Mouse (Mus musculus): ENCODE results near the gene BC024978. TPM values are rescaled to one million over a fixed set of nuclear protein-coding genes. Genes with fewer than 3 reads are reported as not detected.

Gene BC024978
- 15.0 to 18.0 TPM (median 16.3 TPM) in 4 replicates for total RNA-seq (2023; ENCODE audit: inconsistent age)

DNA sequence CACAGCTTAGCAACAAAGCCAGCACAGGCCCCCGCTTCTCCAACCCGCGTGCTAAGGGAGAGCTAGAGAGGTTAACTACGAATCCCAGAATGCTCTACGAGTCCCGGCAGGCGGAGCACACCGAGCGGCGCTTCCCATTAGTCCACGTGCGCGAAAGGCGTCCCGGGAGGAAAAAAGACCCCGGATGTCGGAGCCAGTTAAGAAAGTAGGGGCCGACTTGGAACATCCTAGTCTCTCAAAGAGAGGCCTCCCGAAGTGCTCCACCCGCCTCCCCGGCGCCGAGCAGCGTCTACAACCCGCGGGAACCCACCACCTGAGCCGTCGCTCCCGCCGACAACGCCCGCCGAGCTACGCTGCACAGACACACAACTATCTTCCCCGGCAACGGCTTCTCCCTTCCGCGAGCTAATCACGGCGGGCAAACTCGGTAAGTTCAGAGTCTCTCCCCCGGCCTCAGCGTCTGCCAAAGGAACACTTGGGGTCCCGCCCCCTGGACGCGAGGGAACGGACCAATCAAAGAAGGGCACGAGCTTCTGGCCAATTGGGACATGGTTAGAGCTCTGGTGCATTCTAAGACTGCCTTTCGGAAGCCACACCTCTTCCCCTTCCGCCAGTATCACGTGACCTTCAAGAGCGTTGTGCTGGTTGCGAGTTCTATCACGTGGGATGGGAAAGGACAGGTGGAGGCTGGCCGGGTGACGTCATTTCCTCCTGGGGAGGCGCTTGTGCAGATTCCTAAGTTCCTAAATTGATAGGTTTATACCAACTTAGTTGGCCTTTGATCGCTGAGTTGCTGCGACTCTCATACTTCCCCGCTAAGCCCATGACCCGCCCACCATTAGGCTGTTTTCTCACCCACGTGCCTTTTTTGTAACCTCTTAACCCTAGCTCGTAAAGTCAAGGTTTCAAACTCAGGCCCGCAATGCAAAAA lies at the start of gene BC024978, which contains the start of gene Snrpa:
BC024978 (plus strand) TSS at position 101 of the 931 bp plus-strand sequence.
Snrpa (minus strand) TSS at position 591 of the 931 bp plus-strand sequence.

DNA sequence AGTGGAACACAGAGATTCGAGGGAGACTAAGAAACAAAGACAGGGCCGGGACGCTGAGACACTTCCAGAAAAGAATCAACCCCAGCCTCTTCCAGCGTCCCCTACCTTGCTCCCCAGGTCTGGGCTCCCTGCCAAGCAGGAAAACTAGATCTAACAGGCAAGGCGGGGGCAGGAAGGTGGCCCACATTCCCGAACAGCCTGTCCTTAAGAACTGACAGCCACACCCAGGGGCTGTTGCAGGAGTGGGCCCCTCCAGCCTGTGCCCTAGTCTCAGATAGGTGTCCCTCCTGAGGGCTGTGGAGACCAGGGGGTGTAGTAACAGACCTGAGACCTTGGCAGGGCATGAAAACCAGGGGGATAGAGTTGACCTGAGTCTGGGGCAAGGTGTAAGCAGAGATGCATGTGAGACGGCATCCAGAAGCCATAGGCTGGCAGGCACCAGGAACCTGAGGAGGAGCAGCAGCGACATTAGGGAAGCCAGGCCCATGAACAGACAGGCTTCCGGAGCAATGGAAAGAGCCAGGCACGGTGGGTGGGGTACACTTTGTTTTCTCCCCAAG lies 42.3 kb upstream of the BC024978 start, which contains the start of gene Cyp2t4:
Cyp2t4 (plus strand) TSS at position 510 of the 560 bp plus-strand sequence.

DNA sequence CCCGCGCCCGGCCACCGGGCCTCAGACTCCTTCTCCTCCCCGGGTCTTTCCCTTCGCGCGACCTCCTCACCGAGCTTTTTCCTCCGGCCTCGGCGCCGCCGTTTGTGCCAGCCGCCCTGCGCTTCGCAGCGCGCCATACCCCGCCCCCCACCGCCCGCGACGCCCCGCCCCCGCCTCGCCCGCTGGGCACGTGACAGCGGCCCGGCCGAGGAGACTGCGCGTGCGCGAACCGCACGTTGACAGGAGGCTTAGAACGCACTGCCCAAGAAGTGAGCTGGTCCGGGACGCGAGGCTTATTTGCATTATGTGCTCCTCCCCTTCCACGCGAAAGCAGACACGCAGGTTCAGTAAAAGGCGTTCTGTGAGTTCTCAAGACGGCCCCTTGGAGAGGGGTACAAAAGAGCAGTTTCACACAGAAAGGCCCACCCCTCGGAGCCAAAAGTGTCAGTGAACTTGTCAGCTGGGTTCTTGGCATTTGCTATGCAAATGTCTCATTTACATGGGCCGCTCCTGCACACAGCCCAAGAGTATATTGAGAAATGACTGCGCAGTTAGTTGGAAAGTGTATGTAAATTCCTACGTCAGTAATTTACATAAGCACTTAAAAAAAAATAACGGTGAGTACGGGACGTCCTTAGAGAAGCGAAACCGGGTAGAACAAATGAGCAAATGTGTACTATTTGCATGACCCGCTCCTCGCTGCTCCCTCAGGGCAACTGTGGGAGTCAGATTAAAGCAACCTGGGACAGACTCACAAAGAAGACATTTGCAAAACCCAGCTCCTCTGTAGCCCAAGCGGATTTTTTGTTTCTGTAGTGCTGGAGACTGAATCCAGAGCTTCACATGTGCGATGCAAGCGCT lies 28.7 kb upstream of the BC024978 start, which contains the start of gene Egln2:
Egln2 (minus strand) TSS at position 189 of the 861 bp plus-strand sequence.

DNA sequence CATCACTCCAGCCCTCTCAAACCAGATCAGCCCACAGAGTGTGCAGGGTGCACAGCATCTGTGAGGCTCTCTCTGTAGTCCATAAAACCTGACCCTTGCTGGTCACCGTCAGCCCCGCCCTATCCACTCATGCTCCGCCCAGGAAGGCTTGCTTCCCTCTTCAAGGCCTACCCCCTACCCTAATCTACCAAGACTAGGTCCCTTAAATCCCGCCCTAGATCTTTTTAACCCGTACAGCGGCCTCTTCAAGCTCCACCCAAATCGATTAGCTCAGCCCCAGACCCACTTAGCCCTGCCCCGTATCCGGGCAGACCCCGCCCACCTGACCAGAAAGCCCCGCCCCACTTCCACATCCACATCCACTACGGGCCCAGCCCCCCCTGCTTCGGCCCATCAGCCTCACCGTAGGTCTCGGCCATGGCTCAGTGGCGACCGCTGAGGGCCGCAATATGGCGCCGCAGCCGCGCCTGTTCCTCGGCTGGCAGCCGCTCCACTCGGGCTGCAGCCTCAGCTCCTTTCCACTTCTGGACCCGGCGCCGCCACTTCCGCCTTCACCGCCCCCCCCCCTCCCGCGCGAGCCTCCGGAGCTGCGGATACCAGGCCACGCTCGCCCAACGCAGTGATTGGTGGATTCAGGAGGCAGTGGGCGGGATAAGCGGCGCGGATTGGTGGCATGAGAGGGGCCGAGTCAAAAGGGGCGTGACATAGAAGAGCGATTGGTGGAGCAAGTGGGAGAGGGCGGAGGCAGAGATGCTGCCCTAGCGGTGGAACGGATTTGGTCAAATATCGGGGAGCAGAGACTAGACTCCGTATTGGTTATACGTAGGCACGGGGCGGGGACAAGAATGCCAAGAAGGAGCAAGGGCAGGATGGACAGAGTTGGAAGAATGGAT lies 17.0 kb upstream of the BC024978 start, which contains the start of gene Rab4b:
Rab4b (minus strand) TSS at position 573 of the 893 bp plus-strand sequence.

DNA sequence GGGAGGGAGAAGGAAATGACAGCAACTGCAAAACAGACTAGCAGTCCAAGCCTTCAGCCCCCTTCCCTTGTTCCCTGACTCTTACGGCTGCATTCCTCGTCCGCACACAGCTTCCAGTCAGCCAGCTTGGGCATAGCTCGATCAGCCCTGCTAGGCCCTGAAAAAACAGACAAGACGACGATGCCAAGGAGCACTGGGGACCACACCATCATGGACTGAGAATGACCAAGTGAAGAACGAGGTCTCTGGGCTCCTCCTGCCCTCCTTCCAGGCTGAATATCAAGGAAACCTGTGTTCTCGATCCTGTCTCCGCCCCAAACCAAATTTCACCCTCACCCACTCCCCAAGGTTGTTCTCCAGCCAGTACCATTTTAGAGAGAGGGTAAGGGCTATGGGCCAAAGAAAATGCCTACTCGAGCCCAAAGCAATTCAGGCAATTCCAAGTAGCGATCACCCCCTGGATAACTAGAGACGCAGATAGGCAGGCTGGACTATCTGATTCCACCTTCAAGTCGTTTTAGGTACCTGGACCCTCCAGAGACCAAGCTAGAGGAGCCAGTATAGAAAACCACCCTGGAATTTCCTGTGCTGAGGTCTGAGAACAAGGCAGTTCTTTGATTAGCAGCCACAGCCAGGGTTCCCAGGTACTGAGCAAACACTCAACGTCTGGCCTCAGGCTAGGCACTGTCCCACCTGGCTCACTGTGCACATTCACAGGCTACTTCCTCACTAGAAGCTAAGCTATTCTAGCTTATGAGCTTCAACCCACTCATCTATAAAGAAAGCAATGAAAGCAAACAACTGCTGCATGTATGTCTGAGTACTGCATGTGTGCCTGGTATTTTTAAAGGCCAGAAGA lies 14.5 kb upstream of the BC024978 start, which contains the start of the genes Gm21983 and Mia:
Gm21983 (minus strand) TSS at position 250 of the 859 bp plus-strand sequence.
Mia (minus strand) TSS at position 321 of the 859 bp plus-strand sequence.

DNA sequence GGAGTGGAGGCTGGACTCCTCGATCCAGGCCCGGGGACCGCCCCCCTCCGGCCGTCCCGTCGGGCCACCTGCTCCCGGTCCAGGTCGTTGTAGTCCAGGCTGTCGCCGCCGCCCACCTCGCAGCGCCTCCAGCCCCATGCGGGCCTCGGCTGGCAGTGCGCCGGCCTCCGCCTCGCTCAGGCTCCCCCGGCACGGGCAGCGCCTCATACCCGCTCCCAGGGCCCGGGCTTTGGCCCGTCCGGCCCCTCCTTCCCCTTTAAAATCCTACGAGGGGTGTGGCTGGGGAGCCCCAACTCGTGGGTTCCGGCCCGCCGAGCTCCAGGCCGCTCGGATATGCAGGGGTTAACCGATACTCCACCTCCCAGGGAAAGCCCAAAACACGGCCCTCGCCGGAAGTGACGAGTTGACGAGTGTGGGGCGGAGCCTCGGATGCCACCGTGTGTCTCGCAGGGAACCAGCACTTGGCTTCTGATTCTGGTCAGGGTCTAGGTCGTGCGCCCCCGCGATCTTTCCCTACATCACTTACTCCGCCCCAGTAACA lies 32.8 kb downstream of the BC024978 start, which contains the start of gene Itpkc:
Itpkc (minus strand) TSS at position 381 of the 541 bp plus-strand sequence.

DNA sequence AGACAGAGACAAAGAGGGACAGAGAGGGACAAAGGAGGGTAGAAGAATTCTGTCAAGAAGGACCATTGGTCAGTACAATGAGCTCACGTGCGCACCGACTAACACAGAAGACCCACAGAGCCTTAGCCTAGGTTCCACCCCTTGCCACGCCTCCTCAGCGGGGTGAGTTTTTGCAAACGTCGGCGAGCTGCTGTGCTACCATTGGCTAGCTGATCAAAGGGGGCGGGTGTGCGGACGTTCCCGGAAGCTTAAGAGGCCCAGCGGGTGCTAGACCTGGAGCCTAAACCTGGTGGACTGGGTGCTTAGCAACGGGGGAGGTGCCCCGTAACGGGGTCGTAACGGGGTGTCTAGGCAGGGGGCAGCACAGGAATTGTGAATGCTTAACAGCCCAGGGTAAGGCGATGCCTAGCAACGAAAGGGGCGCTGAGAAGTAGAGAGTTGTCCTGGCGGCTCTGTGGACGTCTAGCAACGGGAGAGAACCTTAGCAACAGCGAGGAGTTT lies 37.2 kb downstream of the BC024978 start, which contains the start of gene Coq8b:
Coq8b (plus strand) TSS at position 243 of the 501 bp plus-strand sequence.

DNA sequence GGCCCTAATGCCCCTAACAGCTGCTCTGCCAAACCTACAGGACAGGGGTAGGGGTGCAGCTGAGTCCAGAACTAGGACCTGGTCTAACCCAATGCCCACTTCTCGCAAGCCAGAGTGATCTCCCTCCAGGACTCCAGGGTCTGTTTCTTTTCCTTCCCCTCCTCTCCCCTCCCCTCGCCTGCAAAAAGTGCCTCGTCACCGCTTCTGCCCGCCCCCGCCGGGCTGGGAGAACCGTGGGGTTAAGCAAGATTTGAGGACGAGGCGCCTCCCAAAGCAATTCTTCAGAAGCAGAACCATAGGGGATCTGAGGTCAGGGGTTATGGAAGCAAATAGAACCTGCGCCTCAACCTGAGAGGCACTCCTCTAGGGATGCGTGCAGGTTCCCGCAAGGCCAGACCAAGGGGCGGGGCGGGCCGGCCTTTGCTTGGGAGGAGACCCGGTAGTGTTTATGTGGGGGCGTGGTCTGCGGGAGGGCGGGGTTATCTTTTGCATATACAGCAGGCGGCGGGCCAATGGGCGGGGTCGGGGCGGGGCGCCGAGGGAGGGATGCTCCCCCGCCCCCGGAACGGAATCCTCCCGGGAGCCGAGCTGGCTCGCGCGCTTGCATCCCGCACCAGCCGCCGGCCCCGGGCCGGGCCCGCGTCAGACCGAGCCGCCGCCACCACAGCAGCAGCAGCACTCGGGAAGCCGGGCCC lies 62.8 kb downstream of the BC024978 start, which contains the start of gene Numbl:
Numbl (plus strand) TSS at position 229 of the 695 bp plus-strand sequence.

Other genes with a start within 250 kb of the BC024978 start
- not detected in 4 replicates for gene Cyp2a12, start 166.7 kb upstream of the BC024978 start, total RNA-seq (2023; ENCODE audit: inconsistent age)
- not detected in 4 replicates for gene Cyp2f2, start 75.9 kb upstream of the BC024978 start, total RNA-seq (2023; ENCODE audit: inconsistent age)
- not detected in 4 replicates for gene Cyp2t4, start 42.1 kb upstream of the BC024978 start, total RNA-seq (2023; ENCODE audit: inconsistent age)
- gene Egln2, start 29.0 kb upstream of the BC024978 start, total RNA-seq (2023; ENCODE audit: inconsistent age) = 226 to 254 TPM (median 243 TPM) in 4 replicates
- 167 to 187 TPM (median 176 TPM) in 4 replicates for gene Rab4b, start 16.9 kb upstream of the BC024978 start, total RNA-seq (2023; ENCODE audit: inconsistent age)
- not detected in 4 replicates for gene Gm21983, start 14.7 kb upstream of the BC024978 start, total RNA-seq (2023; ENCODE audit: inconsistent age)
- gene Mia, start 14.6 kb upstream of the BC024978 start, total RNA-seq (2023; ENCODE audit: inconsistent age) = 0.57 to 1.5 TPM (median 0.90 TPM) in 3 of 4 replicates, not detected in the other
- 98.7 to 129 TPM (median 118 TPM) in 4 replicates for gene Snrpa, start 490 bp downstream of the BC024978 start, total RNA-seq (2023; ENCODE audit: inconsistent age)
- 16.9 to 22.1 TPM (median 20.3 TPM) in 4 replicates for gene Itpkc, start 32.9 kb downstream of the BC024978 start, total RNA-seq (2023; ENCODE audit: inconsistent age)
- gene Coq8b, start 37.2 kb downstream of the BC024978 start, total RNA-seq (2023; ENCODE audit: inconsistent age) = 25.8 to 31.0 TPM (median 27.4 TPM) in 4 replicates
- 1.4 to 3.2 TPM (median 1.6 TPM) in 4 replicates for gene Numbl, start 62.7 kb downstream of the BC024978 start, total RNA-seq (2023; ENCODE audit: inconsistent age)
- gene Ltbp4, start 141.9 kb downstream of the BC024978 start, total RNA-seq (2023; ENCODE audit: inconsistent age) = 0.87 to 0.97 TPM (median 0.93 TPM) in 4 replicates
- gene Shkbp1, start 160.2 kb downstream of the BC024978 start, total RNA-seq (2023; ENCODE audit: inconsistent age) = 87.2 to 119 TPM (median 99.9 TPM) in 4 replicates
- gene Gm20479, start 161.6 kb downstream of the BC024978 start, total RNA-seq (2023; ENCODE audit: inconsistent age) = not detected in 4 replicates

Data from B cell, adult (primary cell).